Mouse (Mus musculus) kidney, adult 11 months (tissue): ENCODE results near the gene Dnajb5.

Experiments
- DNase-seq: peaks from one replicate; pipeline ENCODE4 v3.0.0; 2022

Dnajb5 gene

DNA sequence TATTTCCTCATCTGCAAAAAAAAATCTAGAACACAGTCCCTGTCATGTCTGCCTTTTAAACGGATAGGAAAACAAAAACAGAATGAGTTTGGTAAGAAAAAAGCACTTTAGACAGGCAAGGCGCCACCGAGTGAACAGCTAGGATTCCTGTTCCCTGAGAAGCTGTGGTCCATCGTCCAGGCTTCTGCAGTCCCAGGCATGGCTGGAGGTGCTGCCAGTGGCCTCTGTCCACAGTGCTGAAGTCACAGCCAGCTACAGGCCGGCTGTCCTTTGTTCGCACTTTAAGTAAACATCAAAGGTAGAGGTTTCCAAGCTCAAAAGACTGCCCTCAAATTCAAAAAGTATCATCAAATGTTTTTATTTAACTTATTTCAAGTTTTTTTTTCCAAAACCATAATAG, 4.6 kb upstream of the Dnajb5 start:
- DNase-seq: no peak

DNA sequence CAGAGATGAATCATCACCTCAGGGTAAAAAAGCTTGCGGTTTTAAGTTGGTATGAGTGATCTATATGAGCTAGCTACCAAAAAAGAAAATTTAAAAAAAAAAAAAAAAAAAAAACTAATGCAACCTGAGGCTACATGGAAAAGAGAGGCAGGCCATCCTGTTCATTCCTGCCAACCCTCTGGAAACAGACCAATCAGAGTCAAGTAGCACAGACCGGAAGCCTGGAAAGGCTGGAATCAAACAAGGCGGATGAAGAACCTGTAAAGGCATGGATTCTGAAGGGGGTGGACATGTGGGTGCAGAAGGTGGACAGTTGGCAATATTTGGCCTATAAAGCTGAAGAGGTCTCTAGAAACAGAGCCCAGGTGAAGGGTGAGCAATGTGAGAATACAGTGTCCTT, 4.2 kb upstream of the Dnajb5 start:
- no peak for DNase-seq

DNA sequence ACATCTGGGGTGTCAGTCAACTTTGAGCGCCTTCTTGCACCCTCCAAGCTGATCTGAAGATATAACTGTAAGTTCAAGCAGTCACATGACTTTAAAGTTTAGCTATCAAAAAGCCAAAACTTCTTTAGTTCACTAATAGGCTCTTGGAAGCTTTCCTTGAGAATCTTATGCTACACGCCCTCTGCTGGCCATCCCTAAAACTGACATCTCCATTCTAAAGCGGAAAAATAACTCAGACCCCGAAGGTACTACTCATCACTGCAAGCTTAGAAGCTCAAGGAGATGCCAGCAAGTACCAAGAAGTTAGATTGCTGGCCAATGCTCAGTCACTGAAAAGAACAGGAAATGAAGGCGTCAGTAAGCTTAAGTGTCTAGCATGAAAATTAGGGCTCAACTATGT, 3.7 kb upstream of the Dnajb5 start:
- peak; percentile 24 for DNase-seq

DNA sequence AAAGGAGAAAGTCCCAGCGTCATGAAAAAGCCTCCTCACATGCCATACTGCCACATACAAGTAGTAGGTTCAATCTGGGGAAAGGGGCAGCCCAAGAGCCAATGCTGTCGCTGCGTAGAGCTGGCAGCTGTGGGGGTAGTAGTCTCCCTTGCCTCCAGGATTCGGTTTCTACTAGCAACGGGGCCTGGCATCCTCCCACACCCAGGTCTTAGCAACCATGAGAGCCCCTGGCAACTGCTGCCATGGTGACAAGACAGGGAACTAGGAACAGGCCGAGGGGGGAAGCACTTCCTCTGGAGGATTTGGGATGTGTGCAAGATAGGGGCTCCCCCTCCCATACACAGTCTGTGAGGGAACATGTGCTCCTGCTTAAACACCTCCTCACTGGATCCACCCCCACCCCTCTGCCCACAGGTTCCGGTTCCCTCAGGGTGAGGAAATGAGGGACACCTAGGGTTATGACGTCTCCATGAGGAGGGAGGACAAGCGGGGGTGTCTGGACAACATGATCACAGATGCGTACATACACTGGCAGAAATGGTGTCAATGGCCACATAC, 2.8 kb upstream of the Dnajb5 start:
- no peak for DNase-seq

DNA sequence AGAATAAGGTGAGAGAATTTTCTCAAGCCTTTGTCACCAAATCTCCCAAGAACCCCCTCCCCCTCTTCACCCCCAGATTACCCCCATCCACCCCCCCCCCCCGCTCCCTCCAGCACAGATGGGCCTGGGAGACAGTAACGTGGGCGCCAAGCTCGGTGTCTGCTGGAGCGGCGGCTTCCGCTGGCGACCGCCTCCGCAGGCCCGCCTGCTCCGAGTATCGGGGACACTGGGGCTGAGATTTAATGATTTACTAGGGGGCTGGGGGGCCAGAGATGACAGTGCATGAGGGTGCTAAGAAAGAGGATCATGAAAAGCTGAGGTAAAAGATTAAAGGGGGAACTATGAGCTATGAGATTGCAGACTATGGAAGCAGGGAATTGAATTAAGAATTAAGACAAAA, 1.1 kb upstream of the Dnajb5 start:
- DNase-seq: no peak

DNA sequence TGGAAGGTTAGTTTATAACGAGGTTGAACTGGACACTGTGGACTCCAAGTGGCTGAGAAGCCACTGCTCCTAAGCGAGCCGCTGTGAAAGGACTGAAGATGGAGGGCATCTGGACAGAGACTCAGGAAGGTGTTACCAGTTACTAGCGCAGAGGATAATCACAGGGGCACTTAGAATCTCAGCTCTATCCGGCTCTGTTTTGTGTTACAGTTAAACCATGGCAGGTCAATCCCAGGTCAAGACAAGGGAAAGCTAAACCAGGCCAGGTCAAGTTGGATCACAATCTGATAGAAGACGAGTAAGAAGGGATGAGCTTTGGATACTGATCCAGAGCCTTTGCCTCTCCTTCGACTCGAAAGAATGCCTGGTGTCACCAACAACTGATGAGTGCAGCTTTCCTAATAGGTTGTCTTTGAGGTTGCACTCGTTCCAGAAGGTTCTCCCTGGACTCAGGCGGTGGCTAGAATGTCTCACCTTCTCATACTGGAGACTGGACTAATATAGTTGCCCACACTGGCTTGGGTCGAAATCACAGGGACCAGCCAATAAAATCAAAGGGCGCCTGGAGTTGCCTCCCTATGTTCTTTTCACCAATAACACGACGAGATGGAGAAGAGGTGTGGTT, 451 bp upstream of the Dnajb5 start:
- no peak for DNase-seq

DNA sequence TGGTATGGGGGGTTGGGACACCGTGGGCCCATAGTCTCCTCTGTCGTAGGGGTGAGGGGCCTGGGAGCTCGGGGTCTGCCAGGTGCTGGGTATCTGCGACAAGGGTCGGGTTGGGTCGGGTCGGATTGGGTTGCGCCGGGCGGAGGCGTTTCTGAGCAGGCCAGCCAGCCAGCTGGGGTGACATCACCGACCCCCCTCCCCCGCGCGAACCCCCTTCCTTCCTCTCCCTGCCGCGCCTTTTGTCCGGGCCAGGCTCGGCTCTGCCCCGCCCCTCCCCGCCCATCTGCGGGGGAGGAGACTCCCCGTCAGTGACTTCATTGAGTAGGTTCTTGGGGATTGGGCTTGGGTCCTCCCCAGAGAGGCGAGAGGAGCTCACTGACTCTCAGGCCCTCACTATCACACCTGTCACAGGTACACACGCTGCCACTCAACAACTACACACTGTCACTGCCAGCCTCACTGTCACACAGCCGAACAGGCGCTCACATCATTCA, 498 bp downstream of the Dnajb5 start:
- peak; percentile 84 for DNase-seq

DNA sequence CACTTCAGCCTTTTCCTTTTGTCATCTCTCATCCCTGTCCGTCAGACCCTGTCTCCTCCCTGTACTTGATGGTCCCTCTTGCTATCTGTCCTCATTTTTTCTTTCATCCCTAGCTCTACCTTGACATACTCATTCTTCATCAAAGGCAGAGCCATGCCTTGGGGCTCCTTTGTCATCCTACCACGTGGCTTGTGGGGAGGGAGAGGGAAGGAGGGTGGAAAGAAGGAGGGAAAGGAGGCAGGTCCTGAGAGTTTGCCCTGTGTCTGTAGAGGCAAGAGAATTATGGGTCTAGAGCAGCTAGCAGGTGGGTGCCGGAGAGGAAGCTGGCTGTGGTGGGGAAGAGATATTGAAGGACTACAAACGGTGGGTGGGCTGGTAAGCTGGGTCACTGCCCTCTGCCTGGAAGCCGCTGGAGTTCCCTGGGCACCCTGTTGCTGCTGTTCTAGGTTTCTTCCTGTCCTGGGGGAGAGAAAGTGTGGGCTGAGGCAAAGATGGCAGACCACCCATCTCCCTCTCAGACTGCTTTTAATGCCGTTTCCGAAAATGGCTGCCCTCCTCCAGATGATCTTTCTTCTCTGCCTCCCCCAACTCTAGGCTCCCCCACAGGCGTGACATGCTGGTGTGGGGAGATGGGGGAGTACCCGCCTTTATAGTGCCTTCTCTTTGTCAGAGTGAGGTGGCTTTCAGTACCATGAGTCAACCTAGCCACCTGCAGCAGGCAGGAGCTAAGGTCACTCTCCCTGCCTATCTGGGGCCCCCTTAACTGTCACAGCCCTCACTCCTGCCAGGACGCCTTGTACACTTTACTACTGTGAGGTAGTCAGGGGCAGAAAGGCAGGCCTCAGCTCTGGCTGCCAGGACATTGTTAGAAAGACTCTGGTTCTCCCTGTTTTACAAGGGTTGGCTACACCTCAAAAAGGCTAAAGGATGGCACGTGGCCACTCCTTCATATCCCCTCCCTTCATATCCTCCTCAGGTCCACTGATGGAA, 1.9 kb downstream of the Dnajb5 start:
- no peak for DNase-seq

DNA sequence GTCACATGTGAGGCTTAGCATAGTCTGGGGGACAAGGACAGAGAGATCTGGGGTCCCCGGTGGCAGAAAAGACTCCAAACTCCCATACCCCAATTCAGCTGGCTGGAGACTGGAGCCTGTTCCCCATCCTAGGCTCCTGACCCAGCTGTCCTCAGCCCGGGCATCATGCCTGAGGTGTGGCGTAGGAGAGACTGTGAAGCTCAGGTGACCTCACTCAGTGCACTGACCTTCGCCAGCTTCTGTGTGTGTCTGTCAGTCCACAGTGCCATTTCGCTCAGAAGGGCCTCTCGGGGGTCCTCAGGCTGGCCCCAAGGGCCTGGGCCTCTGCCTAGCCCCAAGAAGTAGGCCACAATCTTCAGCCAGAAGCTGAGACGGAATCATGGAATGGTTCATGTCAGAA, 2.9 kb downstream of the Dnajb5 start:
- DNase-seq: no peak

DNA sequence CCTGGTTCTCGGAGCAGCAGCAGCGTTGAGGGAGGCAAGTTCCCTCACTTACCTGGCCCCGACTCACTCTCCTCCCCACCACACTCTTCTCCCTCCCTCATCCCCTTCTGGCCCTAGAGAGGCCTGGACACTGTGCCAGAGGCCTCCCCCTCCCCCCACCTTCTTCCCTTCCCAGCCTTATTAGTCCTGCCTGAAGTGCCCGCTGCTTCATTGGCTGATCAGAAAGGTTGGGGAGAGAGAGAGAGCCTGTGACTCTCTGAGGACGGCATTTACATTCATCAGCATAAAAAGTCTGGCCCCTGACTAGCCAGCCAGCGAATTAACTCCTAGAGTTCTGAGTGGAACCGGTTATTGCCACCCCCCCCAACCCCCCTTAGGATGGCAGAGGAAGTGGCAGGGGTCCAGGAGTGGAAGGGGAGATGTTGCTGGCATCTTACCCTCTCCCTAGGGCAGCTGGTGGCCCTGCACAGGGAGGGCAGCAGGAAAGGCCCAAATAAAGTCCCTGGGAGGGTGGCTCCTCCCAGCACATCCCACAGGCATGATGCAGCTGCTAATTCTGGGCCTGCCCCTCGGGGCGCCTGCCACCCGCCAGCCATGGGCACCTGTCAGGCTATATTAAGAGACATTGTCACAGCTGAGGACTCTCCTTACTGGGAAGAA, 4.0 kb downstream of the Dnajb5 start:
- peak; percentile 50 for DNase-seq

DNA sequence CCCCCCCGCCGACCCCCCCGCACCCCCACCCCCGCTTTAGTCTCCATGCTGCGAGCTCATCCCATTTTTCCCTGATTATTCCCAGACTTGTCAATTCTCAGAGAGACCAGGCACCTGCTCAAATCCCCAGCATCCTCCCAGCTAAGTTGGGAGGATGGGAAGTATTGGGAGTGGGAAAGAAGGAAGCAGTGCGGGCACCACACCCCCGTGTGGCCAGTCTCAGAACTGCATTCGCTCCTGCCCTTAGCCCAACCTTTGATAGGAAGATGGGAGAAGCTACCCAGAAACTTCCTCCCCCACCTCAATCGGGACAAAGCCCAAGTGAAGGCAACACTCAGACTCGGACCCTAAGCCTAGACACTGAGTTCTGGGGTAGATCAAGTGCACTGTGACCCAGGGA, 4.7 kb downstream of the Dnajb5 start:
- DNase-seq: peak; percentile 63

DNA sequence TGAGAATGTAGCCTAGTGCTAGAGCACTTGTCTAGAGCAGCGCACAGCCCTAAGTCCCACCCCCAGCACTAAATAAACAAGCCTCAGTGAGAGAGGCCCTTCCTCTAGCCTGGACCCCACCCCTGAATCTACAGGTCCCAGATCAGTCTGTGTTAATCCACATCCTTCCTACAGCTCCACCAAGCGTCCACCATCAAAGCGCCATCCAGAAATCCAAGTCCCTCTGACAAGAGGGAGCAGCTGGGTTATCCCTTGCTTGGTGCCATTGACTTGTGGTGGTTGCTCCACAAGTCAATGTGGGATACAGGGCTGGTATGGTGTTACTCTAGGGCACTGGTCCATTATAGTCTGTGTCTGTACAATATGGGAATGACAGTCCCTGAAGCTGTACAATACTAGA, 5.6 kb downstream of the Dnajb5 start:
- no peak for DNase-seq

DNA sequence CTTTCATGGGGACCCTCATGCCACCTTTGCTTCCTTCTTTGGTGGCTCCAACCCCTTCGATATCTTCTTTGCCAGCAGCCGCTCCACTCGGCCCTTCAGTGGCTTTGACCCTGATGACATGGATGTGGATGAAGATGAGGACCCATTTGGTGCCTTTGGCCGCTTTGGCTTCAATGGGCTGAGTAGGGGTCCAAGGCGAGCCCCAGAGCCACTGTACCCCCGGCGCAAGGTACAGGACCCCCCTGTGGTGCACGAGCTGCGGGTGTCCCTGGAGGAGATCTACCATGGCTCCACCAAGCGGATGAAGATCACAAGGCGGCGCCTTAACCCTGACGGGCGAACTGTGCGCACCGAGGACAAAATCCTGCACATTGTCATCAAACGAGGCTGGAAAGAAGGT, 7.0 kb downstream of the Dnajb5 start:
- no peak for DNase-seq

DNA sequence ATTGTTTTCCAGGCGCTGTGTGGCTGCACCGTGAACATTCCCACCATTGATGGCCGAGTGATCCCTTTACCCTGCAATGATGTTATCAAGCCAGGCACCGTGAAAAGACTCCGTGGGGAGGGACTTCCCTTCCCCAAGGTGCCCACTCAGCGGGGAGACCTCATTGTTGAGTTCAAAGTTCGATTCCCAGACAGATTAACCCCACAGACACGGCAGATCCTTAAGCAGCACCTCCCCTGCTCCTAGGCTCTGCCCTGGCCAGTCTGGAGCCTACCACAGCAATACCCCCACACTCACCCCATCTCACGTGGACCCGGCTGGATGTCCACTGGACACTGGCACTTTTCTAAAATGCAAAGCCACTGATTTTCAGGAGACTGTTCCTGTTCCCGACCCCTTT, 7.7 kb downstream of the Dnajb5 start:
- peak; percentile 74 for DNase-seq

DNA sequence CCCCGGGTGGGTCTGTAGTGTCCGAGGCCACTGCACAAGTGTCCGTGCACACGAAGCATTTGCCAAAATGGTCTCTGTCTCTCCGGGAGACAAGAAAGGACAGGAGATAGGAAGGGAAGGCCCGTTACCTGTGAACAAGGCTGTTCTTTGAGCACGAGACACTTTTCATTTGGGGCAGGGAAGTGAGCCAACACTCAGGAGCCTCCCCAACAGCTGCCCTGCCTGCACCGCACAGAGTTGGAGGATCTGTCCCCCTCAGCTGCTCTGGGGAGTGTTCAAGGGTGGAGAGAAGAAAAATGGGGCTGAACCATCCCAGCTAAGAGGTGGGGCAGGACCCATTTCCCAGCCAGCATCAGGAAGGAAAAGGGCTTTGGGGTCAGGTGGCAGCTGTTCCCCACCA, 8.4 kb downstream of the Dnajb5 start:
- no peak for DNase-seq

DNA sequence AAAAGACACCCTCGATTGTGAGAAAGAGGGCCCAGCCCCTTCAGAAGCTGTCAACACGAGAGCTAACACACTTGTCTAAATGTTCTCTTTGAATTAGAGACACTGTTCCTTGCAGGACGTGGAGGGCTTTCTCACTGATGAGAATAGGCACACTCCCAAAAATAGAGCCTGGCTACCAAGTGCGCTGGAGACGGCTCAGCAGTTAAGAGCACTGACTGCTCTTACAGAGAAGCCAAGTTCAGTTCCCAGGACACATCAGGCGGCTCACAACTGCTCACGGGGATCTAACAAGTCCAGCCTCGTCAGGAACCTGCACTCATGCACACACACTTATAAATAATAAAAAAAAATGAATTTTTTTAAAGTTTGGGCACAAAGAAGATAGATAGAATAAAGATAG, 9.3 kb downstream of the Dnajb5 start:
- DNase-seq: no peak

DNA sequence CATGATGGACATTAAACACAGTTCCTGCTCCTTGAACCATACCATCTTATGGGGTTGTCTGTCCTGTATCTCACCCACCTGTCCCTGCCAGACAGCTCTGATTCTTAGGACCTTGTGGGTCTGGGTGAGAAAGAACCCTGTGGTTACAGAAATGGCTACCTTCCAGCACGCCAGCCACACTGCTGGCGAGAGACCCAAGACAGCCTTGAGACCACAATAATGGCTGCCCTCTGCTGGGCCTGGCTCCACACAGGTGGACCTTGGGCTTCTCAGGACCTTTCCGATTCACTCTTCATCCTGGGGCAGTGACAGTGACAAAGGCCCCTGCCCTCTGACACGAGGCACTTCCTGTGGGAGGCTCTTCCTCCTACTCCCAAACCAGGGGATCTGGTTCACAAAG, 9.8 kb downstream of the Dnajb5 start:
- DNase-seq: no peak

DNA sequence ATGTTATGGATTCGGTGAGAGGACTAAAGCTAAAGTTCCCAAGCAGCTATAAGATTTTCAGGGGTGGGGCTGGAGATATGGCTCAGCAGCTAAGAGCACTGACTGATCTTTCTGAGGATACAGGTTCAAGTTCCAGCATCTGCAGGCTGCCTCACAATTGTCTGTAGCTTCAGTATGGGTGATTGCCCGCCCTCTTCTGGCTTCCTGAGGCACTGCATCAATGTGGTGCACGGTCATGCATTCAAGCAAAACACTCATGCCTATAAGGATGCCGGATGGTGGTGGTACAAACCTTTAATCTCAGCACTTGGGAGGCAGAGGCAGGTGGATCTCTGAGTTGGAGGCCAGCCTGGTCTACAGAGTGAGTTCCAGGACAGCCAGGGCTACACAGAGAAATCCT, 12.0 kb downstream of the Dnajb5 start:
- DNase-seq: peak; percentile 53

DNA sequence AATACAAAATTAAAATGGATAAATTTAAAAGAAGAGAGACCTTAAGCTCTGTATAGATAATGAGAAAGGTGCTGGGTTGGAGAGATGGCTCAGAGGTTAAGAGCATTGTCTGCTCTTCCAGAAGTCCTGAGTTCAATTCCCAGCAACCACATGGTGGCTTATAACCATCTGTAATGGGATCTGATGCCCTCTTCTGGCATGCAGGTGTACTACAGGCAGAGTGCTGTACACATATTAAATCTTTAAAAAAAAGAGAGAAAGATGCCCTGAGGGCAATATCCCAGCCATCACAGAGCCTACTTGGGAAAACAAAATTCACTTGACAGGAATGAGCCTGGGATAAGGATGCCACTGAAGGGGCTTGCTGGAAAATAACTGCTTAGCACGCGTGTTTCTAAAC, 13.9 kb downstream of the Dnajb5 start:
- DNase-seq: no peak

DNA sequence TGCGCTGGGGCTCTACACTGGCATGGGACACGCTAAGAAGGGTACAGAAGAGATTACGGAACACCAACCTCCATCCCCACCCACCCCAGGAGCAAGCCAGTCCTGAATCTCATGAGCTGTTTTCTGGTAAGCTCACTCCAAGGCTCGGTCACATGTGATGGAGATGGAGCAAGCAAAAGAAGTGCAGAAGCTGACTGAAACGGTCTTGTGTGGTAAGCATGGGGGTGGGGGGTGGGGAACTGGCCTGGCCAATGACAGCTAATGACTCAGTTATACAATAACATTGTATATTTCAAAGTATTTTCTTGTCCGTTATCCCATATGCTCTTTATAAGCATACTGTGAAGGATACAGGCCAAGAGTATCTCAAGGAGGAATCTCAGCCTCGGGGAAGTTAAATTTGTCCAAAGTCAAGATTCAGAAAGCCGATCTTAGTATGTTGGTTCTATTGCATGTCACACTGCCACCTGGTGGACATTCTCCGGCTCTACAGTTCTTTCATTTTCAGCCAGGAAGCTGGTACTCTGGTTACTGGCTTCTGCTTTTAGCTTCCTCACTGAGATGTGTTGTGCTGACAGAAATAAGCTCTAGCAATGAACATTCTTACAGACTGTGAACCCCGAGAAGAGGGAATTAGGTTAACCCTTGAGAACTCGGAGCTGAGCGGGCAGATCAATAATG, 15.6 kb downstream of the Dnajb5 start:
- DNase-seq: no peak

DNA sequence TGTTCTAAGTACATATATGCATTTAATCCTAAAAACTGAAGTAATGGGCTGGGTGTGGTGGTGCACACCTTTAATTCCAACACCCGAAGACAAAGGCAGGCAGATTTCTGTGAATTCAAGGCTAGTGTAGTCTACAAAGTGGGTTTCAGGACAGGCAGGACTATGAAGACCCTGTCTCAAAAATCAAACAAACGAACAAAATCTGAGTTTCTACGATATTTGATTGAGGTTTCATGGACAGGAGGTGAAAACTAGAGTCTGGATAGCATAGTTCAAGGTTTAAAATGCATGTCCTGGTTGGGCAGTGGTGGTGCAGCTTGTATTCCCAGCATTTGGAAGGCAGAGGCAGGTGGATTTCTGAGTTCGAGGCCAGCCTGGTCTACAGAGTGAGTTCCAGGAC, 19.7 kb downstream of the Dnajb5 start, which contains the start of gene 1700022I11Rik:
Gene 1700022I11Rik (plus strand): TSS at position 301 of the 400 bp plus-strand sequence.
- DNase-seq: no peak

DNA sequence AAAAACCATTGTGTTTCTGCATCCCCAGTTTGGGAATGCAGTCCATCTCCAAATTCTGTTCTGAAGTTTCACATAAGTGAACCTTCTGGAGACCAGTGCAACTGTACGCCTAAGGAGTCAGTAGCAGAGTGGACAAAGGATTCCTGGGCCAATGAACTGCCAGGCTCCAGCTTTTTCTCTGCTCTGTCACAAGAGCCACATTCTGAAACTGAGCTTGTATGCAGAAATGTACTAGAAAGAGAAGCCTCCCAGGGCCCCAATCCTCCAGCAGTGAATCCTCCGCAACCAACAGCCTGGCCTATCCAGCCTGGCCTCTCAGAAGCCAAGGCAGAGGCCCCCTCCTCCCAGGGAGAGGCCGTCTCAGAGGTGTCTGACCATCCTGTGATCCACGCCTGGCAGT, 23.3 kb downstream of the Dnajb5 start:
- no peak for DNase-seq

DNA sequence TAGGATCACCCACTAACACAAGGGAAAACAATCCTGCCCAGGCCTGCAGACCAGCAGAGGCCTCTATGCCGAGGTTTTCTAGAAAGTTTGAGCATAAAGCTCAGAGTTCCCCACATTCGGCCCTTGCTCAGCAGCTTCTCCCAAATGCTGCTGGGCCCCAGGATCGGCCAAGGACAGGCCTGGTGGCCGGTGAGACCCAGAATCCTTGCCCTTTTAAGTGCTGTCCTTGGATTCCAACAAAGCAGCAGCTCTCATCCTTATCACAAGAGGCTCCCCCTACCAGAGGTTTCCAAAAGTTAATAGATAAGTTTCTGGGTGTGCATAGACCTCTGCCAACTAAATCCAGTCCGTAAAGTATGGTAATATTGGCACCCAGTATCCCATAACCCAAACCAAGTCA, 24.3 kb downstream of the Dnajb5 start:
- DNase-seq: no peak
